Mouse (Mus musculus) MEL (cell line): ENCODE data around the gene Dnph1.

Experiments
- BHLHE40 ChIP-seq: IDR thresholded peaks from 2 replicates; pipeline ENCODE4 v1.6.1; 2012; ENCODE audit warnings: low read depth, mild to moderate bottlenecking, inconsistent platforms, low read length, improper control_type of control experiment, borderline replicate concordance
- CHD2 ChIP-seq: IDR thresholded peaks from 2 replicates; pipeline ENCODE4 v1.6.1; 2011; ENCODE audit warnings: low read length, improper control_type of control experiment
- CTCF ChIP-seq, 3 experiments: IDR thresholded peaks in 2 of 3; conservative IDR thresholded peaks in 1 of 3; 2 replicates each; pipeline ENCODE4 v1.5.1; 2011 to 2012; ENCODE audit warnings: low read length in 3 of 3, low read depth in 2 of 3, mild to moderate bottlenecking in 2 of 3, improper control_type of control experiment in 1 of 3, inconsistent platforms in 1 of 3, mixed read lengths in 1 of 3, moderate library complexity in 1 of 3; ENCODE audit not compliant: control insufficient read depth in 1 of 3, insufficient read depth in 1 of 3, poor library complexity in 1 of 3, severe bottlenecking in 1 of 3
- ELF1 ChIP-seq: IDR thresholded peaks from 2 replicates; pipeline ENCODE4 v1.6.1; 2014; ENCODE audit warnings: low read depth, mild to moderate bottlenecking, inconsistent platforms, low read length, improper control_type of control experiment, moderate library complexity
- ETS1 ChIP-seq: IDR thresholded peaks from 2 replicates; pipeline ENCODE4 v1.6.1; 2012; ENCODE audit warnings: low read depth, mild to moderate bottlenecking, inconsistent platforms, low read length, improper control_type of control experiment, moderate library complexity
- NELFE ChIP-seq: IDR thresholded peaks from 2 replicates; pipeline ENCODE4 v1.6.1; 2011; ENCODE audit warnings: low read depth, low read length, improper control_type of control experiment
- POLR2A ChIP-seq, 2 experiments: IDR thresholded peaks; 2 replicates each; pipeline ENCODE4 v1.6.1; 2011 to 2012; ENCODE audit warnings: low read length in 2 of 2, mild to moderate bottlenecking in 2 of 2, control low read depth in 1 of 2, improper control_type of control experiment in 1 of 2, low read depth in 1 of 2, moderate library complexity in 1 of 2; ENCODE audit not compliant: control insufficient read depth in 1 of 2, insufficient read depth in 1 of 2, poor library complexity in 1 of 2
- RCOR1 ChIP-seq: IDR thresholded peaks from 2 replicates; pipeline ENCODE4 v1.6.1; 2012; ENCODE audit warnings: low read depth, mild to moderate bottlenecking, inconsistent platforms, low read length, improper control_type of control experiment
- USF1 ChIP-seq: IDR thresholded peaks from 2 replicates; pipeline ENCODE4 v1.6.1; 2014; ENCODE audit warnings: low read depth, mild to moderate bottlenecking, inconsistent platforms, low read length, improper control_type of control experiment, moderate library complexity
- USF2 ChIP-seq, 2 experiments: IDR thresholded peaks; 2 replicates each; pipeline ENCODE4 v1.6.1; 2011 to 2012; ENCODE audit warnings: improper control_type of control experiment in 2 of 2, low read length in 2 of 2, borderline replicate concordance in 1 of 2, inconsistent platforms in 1 of 2, low read depth in 1 of 2, mild to moderate bottlenecking in 1 of 2; ENCODE audit not compliant: insufficient read depth in 1 of 2
- ZKSCAN1 ChIP-seq: IDR thresholded peaks from 2 replicates; pipeline ENCODE4 v1.6.1; 2012; ENCODE audit warnings: low read depth, mild to moderate bottlenecking, inconsistent platforms, low read length, improper control_type of control experiment, moderate library complexity
- ZNF384 ChIP-seq: IDR thresholded peaks from 2 replicates; pipeline ENCODE4 v1.6.1; 2012; ENCODE audit warnings: low read depth, mild to moderate bottlenecking, inconsistent platforms, low read length, improper control_type of control experiment

GRCm38 (mm10) chr17:46525065-46525464 lies 28.6 kb downstream of the Dnph1 start:
- TF ChIP-seq ELF1 (no peak), NELFE (no peak), CHD2 (no peak), ZKSCAN1 (no peak), ETS1 (no peak), BHLHE40 (no peak), USF2 (IDR thresholded peaks at IDR 0.05; ENCODE audit: borderline replicate concordance in 1 of 2, insufficient read depth in 1 of 2, low read depth in 1 of 2, low read length in 2 of 2) (no peak), ZNF384 (no peak), USF1 (no peak), CTCF (IDR thresholded peaks at IDR 0.05 in 2 of 3, conservative IDR thresholded peaks at IDR 0.05 in 1 of 3; ENCODE audit: control insufficient read depth in 1 of 3, insufficient read depth in 1 of 3, low read depth in 2 of 3, low read length in 3 of 3, poor library complexity in 1 of 3, severe bottlenecking in 1 of 3) (no peak), POLR2A (IDR thresholded peaks at IDR 0.05; ENCODE audit: control insufficient read depth in 1 of 2, insufficient read depth in 1 of 2, low read depth in 1 of 2, low read length in 2 of 2, poor library complexity in 1 of 2) (no peak), RCOR1 (no peak)
